Mouse (Mus musculus): ENCODE data around the gene Rsbn1. TPM values are rescaled to one million over a fixed set of nuclear protein-coding genes. Genes with fewer than 3 reads are reported as not detected.

Gene Rsbn1
- polyA plus RNA-seq (2012; fragmentation: generic; extraction: Trizol): 2.6 TPM
- long read RNA-seq, experiment 1, partial matches to known transcripts: 7 of 7 reads
- long read RNA-seq, experiment 1, other reads (novel, unspliced or antisense): 0 of 7 reads
- long read RNA-seq, experiment 2, full-length matches to known transcripts: 5 of 10 reads
- long read RNA-seq, experiment 2, partial matches to known transcripts: 2 of 10 reads
- long read RNA-seq, experiment 2, other reads (novel, unspliced or antisense): 3 of 10 reads

DNA sequence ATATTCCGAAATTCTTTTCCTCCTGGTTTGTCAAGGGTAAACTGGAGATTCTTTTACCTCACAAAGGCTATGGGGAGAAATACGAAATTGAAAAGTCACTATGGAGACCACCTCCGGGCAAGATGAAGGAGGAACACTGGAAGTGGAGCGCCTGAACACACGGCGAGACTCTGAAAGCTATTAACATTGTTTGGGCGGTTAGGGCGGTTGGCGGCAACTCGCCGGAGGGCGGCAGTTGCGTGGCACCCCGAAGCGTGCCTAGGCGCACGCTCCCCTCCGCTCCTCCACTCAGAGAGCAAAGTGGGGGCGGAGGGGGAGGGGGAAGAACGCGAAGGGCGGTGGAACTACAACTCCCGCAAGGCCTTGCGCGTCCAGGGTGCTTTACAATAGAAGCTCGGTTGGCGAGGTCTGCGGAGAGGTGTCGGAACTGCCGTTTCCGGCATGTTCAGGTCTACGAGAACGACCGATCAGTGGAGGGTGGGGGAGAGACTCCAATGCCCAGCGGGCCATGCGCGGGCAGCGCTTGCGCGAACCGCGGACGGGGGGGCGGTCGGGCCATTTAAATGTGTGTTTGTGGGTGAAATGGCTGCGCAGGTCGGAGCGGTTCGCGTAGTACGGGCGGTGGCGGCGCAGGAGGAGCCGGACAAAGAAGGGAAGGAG is at the start of gene Rsbn1:
TSS of gene Rsbn1 (plus strand) at position 111 of the 660 bp plus-strand sequence.
- Histone ChIP-seq H3K36me3 (ENCODE audit: control insufficient read depth, insufficient read depth) (no peaks in the 10 kb centered on the region), H3K79me2 (ENCODE audit: control insufficient read depth, insufficient read depth) (peaks cover 46% of the 10 kb centered on the region), H3K4me3 (ENCODE audit: insufficient read depth, poor library complexity, severe bottlenecking) (peak within 1 kb of the TSS; percentile 89), H3ac (ENCODE audit: control insufficient read depth, insufficient read length, low read depth) (peak within 1 kb of the TSS; percentile 83), H3K79me3 (ENCODE audit: low read depth) (peaks cover 37% of the 10 kb centered on the region), H3K27me3 (ENCODE audit: control insufficient read depth, insufficient read depth, insufficient read length) (no peaks in the 10 kb centered on the region)
- no peak for TF ChIP-seq CEBPB (IDR thresholded peaks at IDR 0.05; ENCODE audit: low read depth)
- no peak for TF ChIP-seq MYOD1 (IDR thresholded peaks at IDR 0.05; ENCODE audit: control insufficient read depth, insufficient read length, low read depth)
- TF ChIP-seq MYOG (IDR thresholded peaks at IDR 0.05; ENCODE audit: control insufficient read depth, extremely low read depth, insufficient read length): no peak
- TF ChIP-seq MAX (IDR thresholded peaks at IDR 0.05): peak; percentile 94
- TF ChIP-seq USF1 (IDR thresholded peaks at IDR 0.05; ENCODE audit: low read depth): no peak
- no peak for TF ChIP-seq CTCF (IDR thresholded peaks at IDR 0.05; ENCODE audit: control insufficient read depth, insufficient read depth, insufficient read length)

DNA sequence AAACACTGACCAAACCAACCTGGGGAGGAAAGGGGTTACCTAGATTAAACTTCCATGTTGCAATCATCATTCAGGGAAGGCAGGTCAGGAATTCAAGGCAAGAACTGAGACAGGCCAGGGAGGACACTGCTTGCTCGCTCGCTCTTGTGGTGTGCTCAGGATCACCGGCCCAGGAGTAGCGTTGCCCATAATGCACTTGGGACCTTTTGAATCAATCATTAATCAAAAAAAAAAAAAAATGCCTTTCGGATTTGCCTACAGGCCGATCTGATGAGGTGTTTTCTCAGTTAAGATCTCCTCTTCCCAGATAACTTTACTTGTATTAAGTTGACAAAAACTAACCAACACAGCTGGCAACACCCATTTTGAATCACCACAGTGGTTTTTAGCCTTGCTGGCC is 49.7 kb upstream of the Rsbn1 start:
- TF ChIP-seq CEBPB (IDR thresholded peaks at IDR 0.05; ENCODE audit: low read depth) (no peak), USF1 (IDR thresholded peaks at IDR 0.05; ENCODE audit: low read depth) (no peak), MYOD1 (IDR thresholded peaks at IDR 0.05; ENCODE audit: control insufficient read depth, insufficient read length, low read depth) (no peak), CTCF (IDR thresholded peaks at IDR 0.05; ENCODE audit: control insufficient read depth, insufficient read depth, insufficient read length) (no peak), FOSL1 (IDR thresholded peaks at IDR 0.05; ENCODE audit: insufficient read depth, low read length, poor library complexity, severe bottlenecking) (no peak)
- Histone ChIP-seq H3K79me3 (ENCODE audit: low read depth) (no peaks in the 10 kb centered on the region), H3K4me3 (ENCODE audit: insufficient read depth, poor library complexity, severe bottlenecking) (no peak overlapping the region), H3ac (ENCODE audit: control insufficient read depth, insufficient read length, low read depth) (no peak overlapping the region), H3K27me3 (ENCODE audit: control insufficient read depth, insufficient read depth, insufficient read length) (no peaks in the 10 kb centered on the region), H3K79me2 (ENCODE audit: control insufficient read depth, insufficient read depth) (no peaks in the 10 kb centered on the region), H3K36me3 (ENCODE audit: control insufficient read depth, insufficient read depth) (no peaks in the 10 kb centered on the region)

DNA sequence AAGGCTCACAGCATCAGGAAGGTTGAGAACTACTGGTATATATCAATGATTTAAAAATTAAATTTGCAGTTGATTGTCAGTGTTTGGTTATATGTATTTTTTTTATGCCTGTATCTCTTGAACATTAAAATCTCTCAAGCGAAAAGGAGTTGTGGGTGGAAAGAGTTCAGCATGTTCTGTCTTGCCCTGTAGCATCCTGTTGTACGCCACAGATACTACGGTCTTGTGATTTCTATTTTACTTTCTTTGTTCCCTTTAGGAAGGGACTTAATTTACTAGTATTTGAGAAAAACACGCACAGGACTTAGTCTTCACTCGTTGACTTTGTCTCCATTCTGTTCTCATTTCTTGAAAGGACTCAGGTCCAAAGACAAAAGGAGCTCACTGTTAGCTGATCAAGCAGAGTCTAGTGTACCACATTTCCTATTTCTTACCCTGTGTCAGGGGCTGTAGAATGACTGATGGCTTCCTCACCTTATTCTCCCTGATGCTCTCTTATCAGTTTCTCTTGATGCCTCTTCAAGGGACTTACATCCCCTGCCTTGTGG is 46.4 kb upstream of the Rsbn1 start:
- H3K79me3 ChIP-seq (ENCODE audit: low read depth): no peaks in the 10 kb centered on the region
- TF ChIP-seq MAX (IDR thresholded peaks at IDR 0.05) (no peak), USF1 (IDR thresholded peaks at IDR 0.05; ENCODE audit: low read depth) (no peak), MYOG (IDR thresholded peaks at IDR 0.05; ENCODE audit: control insufficient read depth, extremely low read depth, insufficient read length) (no peak), CEBPB (IDR thresholded peaks at IDR 0.05; ENCODE audit: low read depth) (no peak), MYOD1 (IDR thresholded peaks at IDR 0.05; ENCODE audit: control insufficient read depth, insufficient read length, low read depth) (no peak), CTCF (IDR thresholded peaks at IDR 0.05; ENCODE audit: control insufficient read depth, insufficient read depth, insufficient read length) (no peak), FOSL1 (IDR thresholded peaks at IDR 0.05; ENCODE audit: insufficient read depth, low read length, poor library complexity, severe bottlenecking) (no peak)
- H3K27me3 ChIP-seq (ENCODE audit: control insufficient read depth, insufficient read depth, insufficient read length): no peaks in the 10 kb centered on the region
- H3ac ChIP-seq (ENCODE audit: control insufficient read depth, insufficient read length, low read depth): no peak overlapping the region
- H3K79me2 ChIP-seq (ENCODE audit: control insufficient read depth, insufficient read depth): no peaks in the 10 kb centered on the region
- H3K4me3 ChIP-seq (ENCODE audit: insufficient read depth, poor library complexity, severe bottlenecking): no peak overlapping the region
- H3K36me3 ChIP-seq (ENCODE audit: control insufficient read depth, insufficient read depth): no peaks in the 10 kb centered on the region

DNA sequence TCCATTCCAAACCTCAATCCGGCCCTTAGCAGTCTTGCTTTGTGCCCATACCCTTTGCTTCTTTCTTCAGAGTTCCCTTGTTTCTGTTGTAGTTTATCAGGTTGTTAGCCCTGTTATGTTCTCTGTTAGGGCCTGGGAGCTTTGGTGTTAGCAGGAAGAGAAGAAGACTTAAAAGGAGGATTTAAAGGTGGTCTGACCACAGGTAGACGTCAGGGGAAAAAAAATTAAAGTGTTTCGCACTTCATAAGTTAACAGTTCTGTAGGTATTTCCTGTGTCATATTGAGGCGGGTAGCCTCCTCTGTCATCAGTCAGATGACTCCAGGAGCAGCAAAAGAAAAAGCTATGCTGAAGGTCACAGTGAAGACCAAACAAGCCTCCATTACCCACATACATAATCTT is 45.9 kb upstream of the Rsbn1 start:
- Histone ChIP-seq H3K79me2 (ENCODE audit: control insufficient read depth, insufficient read depth) (no peaks in the 10 kb centered on the region), H3K4me3 (ENCODE audit: insufficient read depth, poor library complexity, severe bottlenecking) (no peak overlapping the region), H3K36me3 (ENCODE audit: control insufficient read depth, insufficient read depth) (no peaks in the 10 kb centered on the region), H3K79me3 (ENCODE audit: low read depth) (no peaks in the 10 kb centered on the region), H3K27me3 (ENCODE audit: control insufficient read depth, insufficient read depth, insufficient read length) (no peaks in the 10 kb centered on the region), H3ac (ENCODE audit: control insufficient read depth, insufficient read length, low read depth) (no peak overlapping the region)
- TF ChIP-seq CTCF (IDR thresholded peaks at IDR 0.05; ENCODE audit: control insufficient read depth, insufficient read depth, insufficient read length) (no peak), USF1 (IDR thresholded peaks at IDR 0.05; ENCODE audit: low read depth) (no peak), MYOD1 (IDR thresholded peaks at IDR 0.05; ENCODE audit: control insufficient read depth, insufficient read length, low read depth) (no peak), MYOG (IDR thresholded peaks at IDR 0.05; ENCODE audit: control insufficient read depth, extremely low read depth, insufficient read length) (no peak), FOSL1 (IDR thresholded peaks at IDR 0.05; ENCODE audit: insufficient read depth, low read length, poor library complexity, severe bottlenecking) (no peak)

DNA sequence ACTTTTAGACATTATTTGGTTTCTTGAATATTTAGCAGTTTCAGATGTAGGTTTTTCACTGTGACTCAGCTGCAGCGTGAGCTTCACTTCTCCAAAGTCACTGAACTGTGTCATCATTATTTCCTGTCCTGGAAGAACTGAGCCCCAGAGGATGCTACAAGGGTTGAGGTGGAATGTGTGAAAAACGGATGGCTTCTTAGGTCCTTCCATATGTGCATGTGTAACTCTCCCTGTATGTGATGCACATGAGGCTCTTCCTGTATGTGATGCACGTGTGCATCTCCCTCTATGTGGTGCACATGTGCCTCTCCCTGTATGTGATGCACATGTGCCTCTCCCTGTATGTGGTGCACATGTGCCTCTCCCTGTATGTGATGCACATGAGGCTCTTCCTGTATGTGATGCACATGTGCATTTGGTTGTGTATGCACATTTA is 41.2 kb upstream of the Rsbn1 start:
- H3K79me3 ChIP-seq (ENCODE audit: low read depth): no peaks in the 10 kb centered on the region
- H3ac ChIP-seq (ENCODE audit: control insufficient read depth, insufficient read length, low read depth): no peak overlapping the region
- no peaks in the 10 kb centered on the region for H3K27me3 ChIP-seq (ENCODE audit: control insufficient read depth, insufficient read depth, insufficient read length)
- H3K79me2 ChIP-seq (ENCODE audit: control insufficient read depth, insufficient read depth): no peaks in the 10 kb centered on the region
- no peak for TF ChIP-seq FOSL1 (IDR thresholded peaks at IDR 0.05; ENCODE audit: insufficient read depth, low read length, poor library complexity, severe bottlenecking)
- TF ChIP-seq MYOD1 (IDR thresholded peaks at IDR 0.05; ENCODE audit: control insufficient read depth, insufficient read length, low read depth): no peak
- no peak for TF ChIP-seq CTCF (IDR thresholded peaks at IDR 0.05; ENCODE audit: control insufficient read depth, insufficient read depth, insufficient read length)
- no peak for TF ChIP-seq MAX (IDR thresholded peaks at IDR 0.05)
- no peak for TF ChIP-seq CEBPB (IDR thresholded peaks at IDR 0.05; ENCODE audit: low read depth)
- no peak for TF ChIP-seq MYOG (IDR thresholded peaks at IDR 0.05; ENCODE audit: control insufficient read depth, extremely low read depth, insufficient read length)
- no peak for TF ChIP-seq USF1 (IDR thresholded peaks at IDR 0.05; ENCODE audit: low read depth)
- no peaks in the 10 kb centered on the region for H3K36me3 ChIP-seq (ENCODE audit: control insufficient read depth, insufficient read depth)
- H3K4me3 ChIP-seq (ENCODE audit: insufficient read depth, poor library complexity, severe bottlenecking): no peak overlapping the region
